In genomic region chr13:29044655-29045054, GRCm38 (mm10) we compare ENCODE assay signal across 22 mouse cellular contexts.
"Had no signal": no experiment of that assay in that cellular context is flagged by ENCODE, and none has a peak within 500 bp of the region (broad histone marks: within the 10 kb centered on the region; RNA-seq: fewer than 3 reads in every experiment).

No protein-coding gene starts in this region.

- ATAC-seq: forebrain, embryonic 16.5 days; hindbrain, postnatal 0 days; intestine, embryonic 16.5 days; liver, embryonic 12.5 days had no signal

- H3K9me3 ChIP-seq: hindbrain, embryonic 15.5 days; kidney, embryonic 15.5 days; limb, embryonic 13.5 days; limb, embryonic 15.5 days; liver, embryonic 12.5 days had no signal

- H3K27ac ChIP-seq: gastrocnemius, adult 2 months; hindbrain, embryonic 13.5 days; hindbrain, embryonic 15.5 days; hindbrain, postnatal 0 days; kidney, embryonic 15.5 days; kidney, postnatal 0 days; layer of hippocampus, adult 2 months; left cerebral cortex, adult 2 months; limb, embryonic 13.5 days; limb, embryonic 15.5 days; liver, embryonic 12.5 days; liver, embryonic 14.5 days had no signal

- H3K36me3 ChIP-seq: hindbrain, embryonic 13.5 days; hindbrain, embryonic 15.5 days; kidney, embryonic 15.5 days; limb, embryonic 13.5 days; limb, embryonic 15.5 days; liver, embryonic 12.5 days had no signal

- H3K27me3 ChIP-seq: hindbrain, embryonic 13.5 days; hindbrain, embryonic 15.5 days; kidney, embryonic 15.5 days; limb, embryonic 13.5 days; limb, embryonic 15.5 days; liver, embryonic 12.5 days had no signal

- H3K4me1 ChIP-seq: hindbrain, embryonic 15.5 days had no signal

- H3K4me2 ChIP-seq: heart, embryonic 11.5 days; hindbrain, embryonic 13.5 days; hindbrain, embryonic 15.5 days; kidney, embryonic 15.5 days; limb, embryonic 13.5 days; limb, embryonic 15.5 days; liver, embryonic 12.5 days had no signal

- H3K9ac ChIP-seq: hindbrain, embryonic 13.5 days; hindbrain, embryonic 15.5 days; kidney, embryonic 15.5 days; limb, embryonic 13.5 days; limb, embryonic 15.5 days; liver, embryonic 12.5 days; liver, embryonic 14.5 days had no signal

- H3K4me3 ChIP-seq: gastrocnemius, adult 2 months; hindbrain, embryonic 13.5 days; hindbrain, embryonic 15.5 days; kidney, embryonic 15.5 days; layer of hippocampus, adult 2 months; left cerebral cortex, adult 2 months; limb, embryonic 13.5 days; limb, embryonic 15.5 days; liver, embryonic 12.5 days had no signal

- DNase-seq: gastrocnemius, adult 2 months; gastrocnemius, postnatal 10 days; gastrocnemius, postnatal 25 days; kidney, adult 11 months; kidney, adult 2 months; kidney, adult 9 months; kidney, postnatal 25 days; kidney, postnatal 4 days had no signal
